Mouse (Mus musculus) heart, embryonic 11.5 days (tissue): ENCODE measurements around the gene Cacna1a. TPM values are rescaled to one million over a fixed set of nuclear protein-coding genes. Genes with fewer than 3 reads are reported as not detected.

Source experiments
- ATAC-seq: fragments of 200-750 bp; cut with Nextera tagmentation; replicated peaks from 2 replicates; pipeline ENCODE4 v1.8.0; 2017; ENCODE audit warnings: moderate library complexity; ENCODE audit not compliant: insufficient number of reproducible peaks, low FRiP score, low TSS enrichment
- H3K27ac ChIP-seq: fragments of 300-500 bp; sonication (generic); 2 replicates; pipeline ENCODE4 v1.5.1; 2014; ENCODE audit warnings: mild to moderate bottlenecking, low read depth, low read length
- H3K27me3 ChIP-seq: fragments of 300-500 bp; sonication (generic); 2 replicates; pipeline ENCODE4 v1.6.1; 2014; ENCODE audit warnings: mild to moderate bottlenecking, low read length, mixed read lengths; ENCODE audit not compliant: control insufficient read depth, insufficient read depth
- H3K36me3 ChIP-seq: fragments of 300-500 bp; sonication (generic); 2 replicates; pipeline ENCODE4 v1.6.1; 2014; ENCODE audit warnings: mild to moderate bottlenecking, low read length, moderate library complexity, mixed read lengths; ENCODE audit not compliant: control insufficient read depth, insufficient read depth
- H3K4me1 ChIP-seq: fragments of 300-500 bp; sonication (generic); 2 replicates; pipeline ENCODE4 v1.6.1; 2014; ENCODE audit warnings: low read length; ENCODE audit not compliant: control insufficient read depth, insufficient read depth
- H3K4me2 ChIP-seq: fragments of 300-500 bp; sonication (generic); 2 replicates; pipeline ENCODE4 v1.6.1; 2014; ENCODE audit warnings: mild to moderate bottlenecking, moderate library complexity
- H3K4me3 ChIP-seq: fragments of 300-500 bp; sonication (generic); 2 replicates; pipeline ENCODE4 v1.5.1; 2014; ENCODE audit warnings: low read depth, low read length
- H3K9ac ChIP-seq: fragments of 300-500 bp; sonication (generic); 2 replicates; pipeline ENCODE4 v1.6.1; 2014; ENCODE audit warnings: mild to moderate bottlenecking, low read depth, low read length, moderate library complexity
- H3K9me3 ChIP-seq: fragments of 300-500 bp; sonication (generic); replicated peaks from 2 replicates; pipeline ENCODE4 v1.6.1; 2016; ENCODE audit warnings: low read length; ENCODE audit not compliant: control insufficient read depth
- WGBS: fragments of 180-500 bp; shearing (Covaris S2); extraction: QIAGEN DNeasy Blood & Tissue Kit; methylation state at CpG from one replicate; pipeline ENCODE4 v1.1.7; 2014; ENCODE audit not compliant: insufficient replicate concordance; 5-methylcytosine and 5-hydroxymethylcytosine counted together
- polyA plus RNA-seq: library from polyadenylated mRNA; unstranded; fragments of >200 nt; fragmentation: Nextera tagmentation; extraction: Ambion mirVana; gene quantifications from 2 replicates; pipeline ENCODE4 v1.2.1, GENCODE M21; 2014

The Cacna1a gene
- polyA plus RNA-seq, 1 experiment from 2014 or later: 6.3 TPM

- no peaks in the 10 kb centered on the region for H3K9me3 ChIP-seq
- H3K27me3 ChIP-seq: no peaks in the 10 kb centered on the region
- H3K4me2 ChIP-seq: no peak overlapping the region; the same call in 1 of the 2 replicates
- H3K4me1 ChIP-seq: peaks cover 39% of the 10 kb centered on the region
- no peak overlapping the region for H3K4me3 ChIP-seq
- no peaks in the 10 kb centered on the region; the same call in 1 of the 2 replicates for H3K36me3 ChIP-seq
- ATAC-seq: no peak
- H3K27ac ChIP-seq: no peak overlapping the region
- WGBS: 82% methylated on average over 2 of the region's 2 CpGs
- no peak overlapping the region for H3K9ac ChIP-seq
Measured at GRCm38 (mm10) chr8:84681476-84681875, 293.2 kb downstream of the Cacna1a start.

DNA sequence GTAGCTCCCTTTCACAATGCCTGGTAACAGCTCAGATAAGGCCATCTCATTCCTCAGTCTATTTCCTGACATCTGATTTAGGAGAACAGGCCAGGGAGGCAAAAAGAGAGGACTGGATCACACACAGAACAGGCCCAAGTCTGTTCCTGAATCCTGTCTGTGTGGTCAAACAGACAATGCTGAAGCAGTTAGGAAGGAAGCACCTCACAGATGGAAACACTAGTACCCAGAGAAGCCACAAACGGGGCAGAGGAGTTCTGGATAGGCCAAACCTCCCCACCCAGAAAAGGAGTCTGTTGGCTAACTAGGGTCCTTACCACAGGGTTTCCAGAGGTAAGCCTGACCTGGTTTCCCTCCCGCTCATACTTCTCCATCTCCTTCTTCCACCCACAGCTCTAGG lies 294.0 kb downstream of the Cacna1a start:
- H3K4me1 ChIP-seq: peaks cover 41% of the 10 kb centered on the region
- no peak overlapping the region for H3K9ac ChIP-seq
- H3K27me3 ChIP-seq: no peaks in the 10 kb centered on the region
- no peak overlapping the region for H3K4me2 ChIP-seq
- WGBS: 72% methylated on average over 2 of the region's 2 CpGs
- H3K9me3 ChIP-seq: no peaks in the 10 kb centered on the region
- H3K36me3 ChIP-seq: no peaks in the 10 kb centered on the region; the same call in 1 of the 2 replicates
- 0 out of 2 replicates have a peak overlapping the region, but pooled peaks have one; percentile 29 for H3K27ac ChIP-seq
- no peak for ATAC-seq
- no peak overlapping the region for H3K4me3 ChIP-seq

- no peaks in the 10 kb centered on the region for H3K9me3 ChIP-seq
- no peaks in the 10 kb centered on the region for H3K27me3 ChIP-seq
- H3K4me3 ChIP-seq: no peak overlapping the region
- no peak for ATAC-seq
- H3K4me1 ChIP-seq: peaks cover 47% of the 10 kb centered on the region
- H3K4me2 ChIP-seq: no peak overlapping the region
- no peak overlapping the region for H3K9ac ChIP-seq
- 66% methylated on average over 3 of the region's 3 CpGs for WGBS
- no peaks in the 10 kb centered on the region for H3K36me3 ChIP-seq
- no peak overlapping the region for H3K27ac ChIP-seq
Measured at GRCm38 (mm10) chr8:84684537-84684936, 296.3 kb downstream of the Cacna1a start.

DNA sequence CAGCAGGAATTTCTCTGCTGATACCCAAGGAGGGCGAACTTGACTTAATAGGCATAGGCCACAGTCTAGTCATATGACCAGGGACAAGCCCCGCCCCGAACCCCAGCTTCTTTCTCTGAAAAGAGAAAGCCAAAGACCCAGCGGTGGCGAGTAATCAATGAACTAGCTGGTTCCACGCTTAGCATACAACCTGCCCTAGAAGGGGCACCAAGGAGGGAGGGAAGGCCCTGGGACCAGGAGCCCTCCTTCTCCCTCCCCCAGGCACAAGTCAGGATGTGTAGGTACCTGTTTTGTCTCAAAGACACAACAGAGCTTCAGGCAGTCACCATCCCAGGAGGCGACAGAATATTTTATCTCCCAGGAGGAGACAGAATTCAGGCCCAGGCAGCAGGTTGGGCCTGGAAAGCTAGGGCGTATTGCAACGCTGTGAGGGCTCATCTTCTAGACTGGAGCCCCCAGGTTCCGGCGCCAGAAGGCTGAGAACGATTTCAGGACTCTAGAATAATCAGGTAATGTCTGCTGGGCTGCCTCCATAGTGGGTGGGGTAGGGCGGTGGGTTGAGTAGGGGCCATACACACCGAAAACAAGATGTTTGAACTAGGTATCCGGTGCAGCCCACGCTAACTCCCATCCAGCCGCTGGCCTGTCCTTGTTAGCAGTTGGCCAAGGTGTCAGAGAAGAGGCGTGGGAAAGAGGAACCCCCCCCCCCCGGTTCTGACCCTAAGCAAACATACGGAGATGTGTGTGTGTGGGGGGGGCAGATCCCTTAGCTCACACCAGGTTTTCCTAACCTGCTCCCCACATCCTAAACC lies 298.2 kb downstream of the Cacna1a start, which contains the start of gene Trmt1:
TSS of gene Trmt1 (plus strand) at position 117 of the 812 bp plus-strand sequence.
- WGBS: 8% methylated on average over 20 of the region's 20 CpGs

DNA sequence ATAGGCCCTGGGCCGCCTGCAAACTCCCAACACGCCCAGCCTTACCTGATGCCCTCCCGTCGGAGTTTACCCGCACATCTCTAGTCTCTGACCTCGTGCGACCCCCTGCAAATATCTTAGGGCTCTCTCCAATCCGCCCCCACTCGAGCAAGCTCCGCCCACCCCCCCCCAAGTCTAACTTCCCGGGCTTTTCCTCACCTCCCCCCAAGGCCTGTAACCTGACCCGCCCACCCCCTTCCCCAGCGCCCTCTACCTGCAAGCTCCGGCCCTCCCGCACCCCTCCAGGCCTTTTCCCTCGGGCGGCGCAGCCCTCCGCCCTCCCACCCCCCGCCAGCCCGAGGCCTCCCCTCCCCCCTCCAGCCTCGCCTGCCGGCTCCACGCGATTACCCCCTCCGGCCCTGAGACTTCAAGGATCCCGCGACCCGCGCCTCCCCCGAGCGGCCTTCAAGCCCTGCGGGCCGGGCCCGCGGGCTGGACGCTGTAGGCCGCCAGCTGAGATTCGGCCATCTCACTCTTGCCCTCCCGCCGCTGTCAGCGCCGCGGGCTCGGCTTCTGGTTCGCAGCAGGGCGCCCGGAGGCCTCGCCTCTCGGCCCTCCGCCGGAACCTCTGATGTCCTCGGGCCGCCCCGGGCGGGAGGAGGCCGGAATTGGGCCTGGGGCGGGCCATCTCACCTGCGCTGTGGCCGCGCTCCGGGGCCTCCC lies 298.9 kb downstream of the Cacna1a start:
- H3K4me3 ChIP-seq: peak overlapping the region; percentile 94
- peak overlapping the region; percentile 99 for H3K9ac ChIP-seq
- no peaks in the 10 kb centered on the region for H3K27me3 ChIP-seq
- peak; percentile 67 for ATAC-seq
- no peaks in the 10 kb centered on the region for H3K9me3 ChIP-seq
- under 1% methylated on average over 49 of the region's 62 CpGs for WGBS
- peaks cover 44% of the 10 kb centered on the region for H3K4me1 ChIP-seq
- H3K27ac ChIP-seq: peak overlapping the region; percentile 88
- peak overlapping the region; percentile 86 for H3K4me2 ChIP-seq
- H3K36me3 ChIP-seq: peaks cover 4% of the 10 kb centered on the region; the same call in 1 of the 2 replicates

More for the DNA sequence above, 298.2 kb downstream of the Cacna1a start, which contains the start of gene Trmt1:
- Histone ChIP-seq H3K9me3 (no peaks in the 10 kb centered on the region), H3K36me3 (peaks cover 4% of the 10 kb centered on the region; the same call in 1 of the 2 replicates), H3K9ac (peak within 1 kb of the TSS; percentile 99), H3K4me2 (peak within 1 kb of the TSS; percentile 86), H3K4me3 (peak within 1 kb of the TSS; percentile 94), H3K27me3 (no peaks in the 10 kb centered on the region), H3K4me1 (peaks cover 51% of the 10 kb centered on the region), H3K27ac (peak within 1 kb of the TSS; percentile 88)
- peak; percentile 1; the same call in 1 of the 2 replicates for ATAC-seq

DNA sequence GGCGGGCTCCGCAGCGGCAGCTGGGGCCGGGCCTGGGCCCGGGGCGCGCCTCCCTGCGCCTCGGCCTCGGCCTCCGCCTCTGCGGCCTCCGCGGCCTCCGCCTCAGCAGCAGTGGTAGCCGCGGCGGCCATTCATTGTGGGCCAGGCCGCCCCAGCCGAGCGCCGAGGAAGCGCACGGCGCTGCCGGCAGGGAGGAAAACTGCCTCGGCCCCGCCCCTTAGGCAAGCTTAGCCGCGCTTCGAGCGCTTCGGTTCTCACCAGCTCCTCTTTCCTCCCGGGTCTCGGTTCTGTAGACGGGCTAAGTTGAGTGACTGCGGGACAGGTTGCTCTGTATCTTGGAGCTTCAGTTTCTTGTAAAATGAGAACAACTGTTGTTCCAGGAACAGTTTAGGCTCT lies 299.5 kb downstream of the Cacna1a start, which contains the start of gene Nacc1:
TSS of gene Nacc1 (minus strand) at position 158 of the 396 bp plus-strand sequence.
- ATAC-seq: peak; percentile 74
- H3K4me2 ChIP-seq: peak within 1 kb of the TSS; percentile 86
- H3K9me3 ChIP-seq: no peaks in the 10 kb centered on the region
- H3K4me1 ChIP-seq: peaks cover 38% of the 10 kb centered on the region
- peak within 1 kb of the TSS; percentile 99 for H3K9ac ChIP-seq
- H3K27ac ChIP-seq: peak within 1 kb of the TSS; percentile 88
- WGBS: 1% methylated on average over 30 of the region's 37 CpGs
- no peaks in the 10 kb centered on the region for H3K27me3 ChIP-seq
- peak within 1 kb of the TSS; percentile 94 for H3K4me3 ChIP-seq
- H3K36me3 ChIP-seq: peaks cover 4% of the 10 kb centered on the region; the same call in 1 of the 2 replicates

- under 1% methylated on average over 47 of the region's 47 CpGs for WGBS
- H3K9ac ChIP-seq: peak overlapping the region; percentile 86
- peak overlapping the region; percentile 86 for H3K4me2 ChIP-seq
- ATAC-seq: peak; percentile 62; the same call in 1 of the 2 replicates
- peaks cover 36% of the 10 kb centered on the region for H3K4me1 ChIP-seq
- peak overlapping the region; percentile 90 for H3K4me3 ChIP-seq
- no peaks in the 10 kb centered on the region for H3K9me3 ChIP-seq
- H3K27ac ChIP-seq: peak overlapping the region; percentile 78; the same call in 1 of the 2 replicates
- no peaks in the 10 kb centered on the region for H3K27me3 ChIP-seq
- H3K36me3 ChIP-seq: peaks cover 4% of the 10 kb centered on the region; the same call in 1 of the 2 replicates
Measured at GRCm38 (mm10) chr8:84689091-84689915, 301.1 kb downstream of the Cacna1a start.
